Comparison of ENCODE assay signal across 24 mouse cellular contexts in the genomic region with DNA sequence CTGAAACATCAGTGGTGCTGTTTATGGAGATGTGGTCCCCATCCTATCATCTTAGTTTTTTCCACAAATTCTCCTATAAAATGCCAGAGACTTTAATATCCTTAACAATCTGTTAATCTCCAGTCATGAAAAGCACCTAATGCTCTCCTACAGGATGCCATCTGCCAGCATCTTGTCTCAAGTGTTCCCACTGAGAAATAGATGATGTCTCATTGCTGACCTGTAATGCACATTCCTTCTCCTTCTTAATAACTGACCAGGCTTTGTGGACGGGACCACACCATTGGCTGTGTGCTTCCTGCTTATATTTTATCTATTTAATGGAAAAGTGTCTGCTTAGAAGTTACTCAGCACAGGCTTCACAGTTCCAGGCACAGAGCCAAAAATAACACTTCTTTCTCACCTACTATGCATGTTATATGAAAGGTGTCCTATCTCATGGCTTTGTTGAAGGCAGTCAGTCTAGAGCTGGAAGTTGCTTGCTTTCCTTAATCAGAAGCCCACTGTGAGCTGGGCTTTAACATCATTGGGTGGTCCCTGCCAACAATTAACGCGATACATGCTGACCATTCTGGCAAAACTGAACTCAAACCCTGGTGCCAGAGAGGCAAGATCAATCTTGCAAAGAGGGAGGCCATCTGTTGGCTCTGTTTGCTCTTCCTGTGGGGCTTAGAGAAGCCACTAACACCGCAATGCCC.
DNase-seq lines count a peak whose midpoint lies in the region; ATAC-seq lines count a peak whose summit lies in the region.
"Had no signal": no experiment of that assay in that cellular context is flagged by ENCODE, and none has a peak within 500 bp of the region (broad histone marks: within the 10 kb centered on the region; RNA-seq: fewer than 3 reads in every experiment).

No protein-coding gene starts in this region.

- ATAC-seq in heart, embryonic 14.5 days (ENCODE audit: insufficient number of reproducible peaks, insufficient read depth, low FRiP score, low read depth): no peak
- ATAC-seq in cerebellum, adult (ENCODE audit: insufficient number of reproducible peaks, low FRiP score, low TSS enrichment): peak; percentile 93
- ATAC-seq: forebrain, postnatal 0 days; inflammation-experienced regulatory T-cells, adult 6 months; liver, postnatal 0 days; Patski had no signal

- no peak overlapping the region for H3K9ac ChIP-seq in heart, embryonic 14.5 days (ENCODE audit: low read length)
- H3K9ac ChIP-seq: forebrain, postnatal 0 days; liver, postnatal 0 days; midbrain, embryonic 12.5 days had no signal

- no peak for DNase-seq in heart, embryonic 10.5 days (ENCODE audit: low spot score)
- peak; percentile 94 for DNase-seq in brain, adult 2 months (ENCODE audit: low read depth, low spot score)
- DNase-seq in cerebellum, adult 9-10 months: peak; percentile 86
- DNase-seq in layer of hippocampus, adult 18-20 months (ENCODE audit: low spot score in 2 of 2): no peak
- no peak for DNase-seq in thymus, adult 18-20 months
- no peak for DNase-seq in adrenal gland, postnatal 10 days
- DNase-seq: adrenal gland, adult 8-10 months; B cell, adult 2 months; forebrain, postnatal 0 days; gastrocnemius, postnatal 25 days; heart, postnatal 10 days; kidney, adult 2 months; kidney, postnatal 10 days; liver, postnatal 0 days; lung, postnatal 10 days had no signal

- no peak overlapping the region for H3K4me3 ChIP-seq in heart, embryonic 14.5 days (ENCODE audit: control insufficient read depth in 1 of 2, insufficient read depth in 1 of 2, low read depth in 1 of 2, low read length in 2 of 2)
- no peak overlapping the region for H3K4me3 ChIP-seq in heart, embryonic 10.5 days
- H3K4me3 ChIP-seq: hindbrain, embryonic 10.5 days; midbrain, embryonic 12.5 days had no signal

- peak overlapping the region; percentile 5 to 21; a peak in 1 of 4 replicates for H3K27ac ChIP-seq in heart, embryonic 14.5 days (replicated peaks in 1 of 2; ENCODE audit: control insufficient read depth in 1 of 2, insufficient read depth in 1 of 2, low read depth in 2 of 2, low read length in 2 of 2)
- H3K27ac ChIP-seq in heart, embryonic 10.5 days: no peak overlapping the region
- H3K27ac ChIP-seq: hindbrain, embryonic 10.5 days; midbrain, embryonic 12.5 days had no signal

- no peaks in the 10 kb centered on the region for H3K36me3 ChIP-seq in heart, embryonic 14.5 days (ENCODE audit: control insufficient read depth, insufficient read depth, low read length)
- H3K36me3 ChIP-seq in heart, embryonic 10.5 days: no peaks in the 10 kb centered on the region
- H3K36me3 ChIP-seq: G1E; hindbrain, embryonic 10.5 days; midbrain, embryonic 12.5 days had no signal

- no peaks in the 10 kb centered on the region for H3K9me3 ChIP-seq in heart, embryonic 14.5 days (ENCODE audit: control insufficient read depth, low read length)
- H3K9me3 ChIP-seq in heart, embryonic 10.5 days: no peaks in the 10 kb centered on the region
- H3K9me3 ChIP-seq: G1E; hindbrain, embryonic 10.5 days; midbrain, embryonic 12.5 days had no signal

- WGBS in heart, embryonic 14.5 days: 46% methylated on average over 4 of the region's 4 CpGs
- 77% methylated on average over 4 of the region's 4 CpGs for WGBS in heart, embryonic 10.5 days

- H3K4me2 ChIP-seq in heart, embryonic 14.5 days (ENCODE audit: low read length): no peak overlapping the region
- H3K4me2 ChIP-seq: liver, embryonic 11.5 days; midbrain, embryonic 12.5 days had no signal

- peaks cover 2 to 13% of the 10 kb centered on the region in 2 experiments; a peak in 2 of 4 replicates for H3K4me1 ChIP-seq in heart, embryonic 14.5 days (ENCODE audit: control insufficient read depth in 2 of 2, insufficient read depth in 2 of 2, low read length in 2 of 2)
- no peaks in the 10 kb centered on the region for H3K4me1 ChIP-seq in heart, embryonic 10.5 days
- H3K4me1 ChIP-seq: hindbrain, embryonic 10.5 days; midbrain, embryonic 12.5 days had no signal

- H3K27me3 ChIP-seq in heart, embryonic 14.5 days (ENCODE audit: control insufficient read depth, insufficient read depth, low read length): no peaks in the 10 kb centered on the region
- no peaks in the 10 kb centered on the region for H3K27me3 ChIP-seq in heart, embryonic 10.5 days (ENCODE audit: insufficient read depth, poor library complexity, severe bottlenecking)
- H3K27me3 ChIP-seq: CH12.LX; midbrain, embryonic 12.5 days; Patski had no signal

Comparison
In these comparisons a context has a peak if more than half of its experiments do, and no peak if none do; other contexts are left out.
1. DNase-seq: peak in brain, adult 2 months (single experiment) and cerebellum, adult 9-10 months (single experiment); none in heart, embryonic 10.5 days (single experiment), layer of hippocampus, adult 18-20 months (0 of 2), thymus, adult 18-20 months (0 of 2) and adrenal gland, postnatal 10 days (single experiment).